Mouse (Mus musculus) hindbrain, embryonic 14.5 days (tissue): ENCODE measurements around the gene Adgra3. TPM values are rescaled to one million over a fixed set of nuclear protein-coding genes. Genes with fewer than 3 reads are reported as not detected.

Source experiments
- ATAC-seq: fragments of 200-750 bp; cut with Nextera tagmentation; 2 replicates; pipeline ENCODE4 v1.8.0; 2017; ENCODE audit warnings: moderate number of reproducible peaks, mild to moderate bottlenecking, moderate TSS enrichment, moderate library complexity; ENCODE audit not compliant: low FRiP score
- DNase-seq: peaks from one replicate; pipeline ENCODE4 v3.0.0-alpha.2; 2015; ENCODE audit warnings: low spot score
- H3K27ac ChIP-seq: fragments of 300-500 bp; sonication (generic); 2 replicates; pipeline ENCODE4 v1.5.1; 2014; ENCODE audit warnings: mild to moderate bottlenecking, moderate library complexity
- H3K27me3 ChIP-seq: fragments of 300-500 bp; sonication (generic); 2 replicates; pipeline ENCODE4 v1.6.1; 2014; ENCODE audit warnings: mild to moderate bottlenecking, low read length, mixed read lengths; ENCODE audit not compliant: control insufficient read depth, insufficient read depth
- H3K36me3 ChIP-seq: fragments of 300-500 bp; sonication (generic); replicated peaks from 2 replicates; pipeline ENCODE4 v1.6.1; 2014; ENCODE audit not compliant: control insufficient read depth, insufficient read depth
- H3K4me1 ChIP-seq: fragments of 300-500 bp; sonication (generic); replicated peaks from 2 replicates; pipeline ENCODE4 v1.6.1; 2014; ENCODE audit warnings: antibody characterized with exemption, low read length, mixed read lengths; ENCODE audit not compliant: control insufficient read depth, insufficient read depth
- H3K4me2 ChIP-seq: fragments of 300-500 bp; sonication (generic); replicated peaks from 2 replicates; pipeline ENCODE4 v1.6.1; 2014; ENCODE audit warnings: mild to moderate bottlenecking, moderate library complexity
- H3K4me3 ChIP-seq: fragments of 300-500 bp; sonication (generic); replicated peaks from 2 replicates; pipeline ENCODE4 v1.5.1; 2014; ENCODE audit warnings: mild to moderate bottlenecking, low read length
- H3K9ac ChIP-seq: fragments of 300-500 bp; sonication (generic); 2 replicates; pipeline ENCODE4 v1.6.1; 2014
- H3K9me3 ChIP-seq: fragments of 300-500 bp; sonication (generic); 2 replicates; pipeline ENCODE4 v1.6.1; 2016; ENCODE audit warnings: low read length; ENCODE audit not compliant: control insufficient read depth
- WGBS: fragments of 180-500 bp; shearing (Covaris S2); extraction: QIAGEN DNeasy Blood & Tissue Kit; methylation state at CpG from one replicate; pipeline ENCODE4 v1.1.7; 2014; 5-methylcytosine and 5-hydroxymethylcytosine counted together
- polyA plus RNA-seq: library from polyadenylated mRNA; unstranded; fragments of >200 nt; fragmentation: Nextera tagmentation; extraction: Ambion mirVana; gene quantifications from 2 replicates; pipeline ENCODE4 v1.2.1, GENCODE M21; 2014

Gene Adgra3
- polyA plus RNA-seq, 1 experiment from 2014 or later: 22.0 TPM

- no peaks in the 10 kb centered on the region for H3K36me3 ChIP-seq
- DNase-seq (no peak), ATAC-seq (no peak)
- H3K4me2 ChIP-seq: no peak overlapping the region
- H3K9ac ChIP-seq: no peak overlapping the region
- no peaks in the 10 kb centered on the region for H3K27me3 ChIP-seq
- H3K4me1 ChIP-seq: peaks cover 27% of the 10 kb centered on the region
- no peaks in the 10 kb centered on the region for H3K9me3 ChIP-seq
- no peak overlapping the region for H3K27ac ChIP-seq
- H3K4me3 ChIP-seq: no peak overlapping the region
- WGBS: 57% methylated on average over 8 of the region's 8 CpGs
Measured at GRCm38 (mm10) chr5:50049506-50049905, 9.3 kb downstream of the Adgra3 start.

GRCm38 (mm10) chr5:50048960-50049359 lies 9.8 kb downstream of the Adgra3 start:
- H3K4me2 ChIP-seq: no peak overlapping the region
- H3K27me3 ChIP-seq: no peaks in the 10 kb centered on the region
- no peak overlapping the region for H3K27ac ChIP-seq
- ATAC-seq: no peak
- no peak overlapping the region for H3K4me3 ChIP-seq
- H3K9me3 ChIP-seq: no peaks in the 10 kb centered on the region
- H3K9ac ChIP-seq: no peak overlapping the region
- DNase-seq: no peak
- H3K36me3 ChIP-seq: no peaks in the 10 kb centered on the region
- peaks cover 27% of the 10 kb centered on the region for H3K4me1 ChIP-seq
- WGBS: 73% methylated on average over 7 of the region's 7 CpGs

- 45% methylated on average over 5 of the region's 5 CpGs for WGBS
- no peaks in the 10 kb centered on the region for H3K27me3 ChIP-seq
Measured at GRCm38 (mm10) chr5:50048271-50048851, 10.4 kb downstream of the Adgra3 start.

GRCm38 (mm10) chr5:50045180-50045579 lies 13.6 kb downstream of the Adgra3 start:
- ATAC-seq (no peak), DNase-seq (no peak)
- no peaks in the 10 kb centered on the region for H3K27me3 ChIP-seq
- 79% methylated on average over 6 of the region's 6 CpGs for WGBS
- no peak overlapping the region for H3K4me3 ChIP-seq
- H3K4me2 ChIP-seq: no peak overlapping the region
- no peak overlapping the region for H3K9ac ChIP-seq
- no peak overlapping the region for H3K27ac ChIP-seq
- no peaks in the 10 kb centered on the region for H3K36me3 ChIP-seq
- no peaks in the 10 kb centered on the region for H3K9me3 ChIP-seq
- H3K4me1 ChIP-seq: peaks cover 27% of the 10 kb centered on the region

More at GRCm38 (mm10) chr5:50048271-50048851, 10.4 kb downstream of the Adgra3 start:
- peaks cover 27% of the 10 kb centered on the region for H3K4me1 ChIP-seq
- H3K9ac ChIP-seq: no peak overlapping the region
- no peak overlapping the region for H3K4me3 ChIP-seq
- no peak overlapping the region for H3K4me2 ChIP-seq
- ATAC-seq (no peak), DNase-seq (no peak)
- H3K36me3 ChIP-seq: no peaks in the 10 kb centered on the region
- no peaks in the 10 kb centered on the region for H3K9me3 ChIP-seq
- no peak overlapping the region for H3K27ac ChIP-seq

GRCm38 (mm10) chr5:50043677-50044076 lies 15.1 kb downstream of the Adgra3 start:
- Histone ChIP-seq H3K9me3 (no peaks in the 10 kb centered on the region), H3K9ac (no peak overlapping the region), H3K4me3 (no peak overlapping the region), H3K4me1 (peaks cover 17% of the 10 kb centered on the region), H3K36me3 (no peaks in the 10 kb centered on the region), H3K27me3 (no peaks in the 10 kb centered on the region), H3K27ac (no peak overlapping the region), H3K4me2 (no peak overlapping the region)
- no peak for DNase-seq
- ATAC-seq: no peak
- WGBS: 91% methylated on average over 4 of the region's 4 CpGs

GRCm38 (mm10) chr5:50042274-50042943 lies 16.4 kb downstream of the Adgra3 start:
- Histone ChIP-seq H3K4me1 (peaks cover 16% of the 10 kb centered on the region; the same call in 1 of the 2 replicates), H3K4me2 (no peak overlapping the region), H3K36me3 (no peaks in the 10 kb centered on the region), H3K27ac (peak overlapping the region; percentile 27), H3K9me3 (no peaks in the 10 kb centered on the region), H3K27me3 (no peaks in the 10 kb centered on the region), H3K4me3 (no peak overlapping the region), H3K9ac (no peak overlapping the region)
- DNase-seq (no peak), ATAC-seq (peak; percentile 64; the same call in 1 of the 2 replicates)
- WGBS: 56% methylated on average over 7 of the region's 7 CpGs

- H3K4me3 ChIP-seq: no peak overlapping the region
- no peak overlapping the region for H3K27ac ChIP-seq
- DNase-seq (no peak), ATAC-seq (no peak)
- no peaks in the 10 kb centered on the region for H3K27me3 ChIP-seq
- H3K36me3 ChIP-seq: no peaks in the 10 kb centered on the region
- no peaks in the 10 kb centered on the region for H3K9me3 ChIP-seq
- 73% methylated on average over 6 of the region's 6 CpGs for WGBS
- H3K9ac ChIP-seq: no peak overlapping the region
- H3K4me1 ChIP-seq: peaks cover 17% of the 10 kb centered on the region
- H3K4me2 ChIP-seq: no peak overlapping the region
Measured at GRCm38 (mm10) chr5:50039521-50039920, 19.3 kb downstream of the Adgra3 start.

- no peaks in the 10 kb centered on the region for H3K27me3 ChIP-seq
- WGBS: 61% methylated on average over 8 of the region's 8 CpGs
- no peak overlapping the region for H3K27ac ChIP-seq
- H3K4me1 ChIP-seq: peaks cover 23% of the 10 kb centered on the region
- DNase-seq (no peak), ATAC-seq (no peak)
- no peaks in the 10 kb centered on the region for H3K36me3 ChIP-seq
- H3K9ac ChIP-seq: no peak overlapping the region
- H3K4me2 ChIP-seq: no peak overlapping the region
- H3K4me3 ChIP-seq: no peak overlapping the region
- no peaks in the 10 kb centered on the region for H3K9me3 ChIP-seq
Measured at GRCm38 (mm10) chr5:50037666-50038065, 21.1 kb downstream of the Adgra3 start.

- Histone ChIP-seq H3K4me1 (peaks cover 19% of the 10 kb centered on the region; the same call in 1 of the 2 replicates), H3K9ac (no peak overlapping the region), H3K27me3 (no peaks in the 10 kb centered on the region), H3K36me3 (no peaks in the 10 kb centered on the region), H3K9me3 (no peaks in the 10 kb centered on the region), H3K4me3 (no peak overlapping the region), H3K4me2 (no peak overlapping the region), H3K27ac (no peak overlapping the region)
- DNase-seq (no peak), ATAC-seq (no peak)
- WGBS: 86% methylated on average over 8 of the region's 8 CpGs
Measured at GRCm38 (mm10) chr5:50034900-50035514, 23.8 kb downstream of the Adgra3 start.
